Mouse (Mus musculus) liver, embryonic 16.5 days (tissue): Measurements from ENCODE around the gene Exoc3l. TPM values are rescaled to one million over a fixed set of nuclear protein-coding genes. Genes with fewer than 3 reads are reported as not detected.
A peak's percentile ranks its signal among the peaks of the same experiment; 100 is the strongest.

Experiments
- ATAC-seq: fragments of 200-750 bp; cut with Nextera tagmentation; 2 replicates; pipeline ENCODE4 v1.8.0; 2017; ENCODE audit warnings: low read depth, mild to moderate bottlenecking, moderate number of reproducible peaks, moderate library complexity
- H3K27ac ChIP-seq: fragments of 300-500 bp; sonication (generic); 2 replicates; pipeline ENCODE4 v1.5.1; 2014; ENCODE audit warnings: mild to moderate bottlenecking, low read length
- H3K27me3 ChIP-seq: fragments of 300-500 bp; sonication (generic); 2 replicates; pipeline ENCODE4 v1.6.1; 2014; ENCODE audit warnings: low read depth, low read length, mixed read lengths; ENCODE audit not compliant: control insufficient read depth, insufficient read depth
- H3K36me3 ChIP-seq: fragments of 300-500 bp; sonication (generic); 2 replicates; pipeline ENCODE4 v1.6.1; 2014; ENCODE audit warnings: mild to moderate bottlenecking; ENCODE audit not compliant: control insufficient read depth, insufficient read depth
- H3K4me1 ChIP-seq: fragments of 300-500 bp; sonication (generic); 2 replicates; pipeline ENCODE4 v1.6.1; 2014; ENCODE audit warnings: low read depth, low read length, mixed read lengths; ENCODE audit not compliant: control insufficient read depth
- H3K4me2 ChIP-seq: fragments of 300-500 bp; sonication (generic); 2 replicates; pipeline ENCODE4 v1.6.1; 2014; ENCODE audit warnings: low read depth, low read length, mixed read lengths
- H3K4me3 ChIP-seq: fragments of 300-500 bp; sonication (generic); 2 replicates; pipeline ENCODE4 v1.5.1; 2014; ENCODE audit warnings: low read depth, mild to moderate bottlenecking, low read length
- H3K9ac ChIP-seq: fragments of 300-500 bp; sonication (generic); 2 replicates; pipeline ENCODE4 v1.6.1; 2014; ENCODE audit warnings: low read depth, low read length
- H3K9me3 ChIP-seq: fragments of 300-500 bp; sonication (generic); replicated peaks from 2 replicates; pipeline ENCODE4 v1.6.1; 2016; ENCODE audit warnings: low read length; ENCODE audit not compliant: control insufficient read depth
- WGBS: fragments of 180-500 bp; shearing (Covaris S2); extraction: QIAGEN DNeasy Blood & Tissue Kit; methylation state at CpG from one replicate; pipeline ENCODE4 v1.1.7; 2014; ENCODE audit not compliant: insufficient replicate concordance; 5-methylcytosine and 5-hydroxymethylcytosine counted together
- polyA plus RNA-seq: library from polyadenylated mRNA; unstranded; fragments of >200 nt; fragmentation: Nextera tagmentation; extraction: Ambion mirVana; gene quantifications from 2 replicates; pipeline ENCODE4 v1.2.1, GENCODE M21; 2015

Exoc3l gene
- polyA plus RNA-seq, 1 experiment from 2014 or later = 6.5 TPM

- 86% methylated on average over 32 of the region's 32 CpGs for WGBS
- Histone ChIP-seq H3K4me2 (no peak overlapping the region), H3K9me3 (no peaks in the 10 kb centered on the region), H3K36me3 (peaks cover 6% of the 10 kb centered on the region; the same call in 1 of the 2 replicates), H3K4me1 (peaks cover 18% of the 10 kb centered on the region), H3K27ac (no peak overlapping the region), H3K4me3 (no peak overlapping the region), H3K27me3 (no peaks in the 10 kb centered on the region), H3K9ac (no peak overlapping the region)
- ATAC-seq = no peak
Observed at GRCm38 (mm10) chr8:105336373-105337130, 40.7 kb upstream of the Exoc3l start.

- Histone ChIP-seq H3K9ac (no peak overlapping the region), H3K4me2 (no peak overlapping the region), H3K9me3 (no peaks in the 10 kb centered on the region), H3K27ac (no peak overlapping the region), H3K4me3 (no peak overlapping the region), H3K27me3 (no peaks in the 10 kb centered on the region), H3K4me1 (peaks cover 4% of the 10 kb centered on the region), H3K36me3 (peaks cover 30% of the 10 kb centered on the region)
- 58% methylated on average over 2 of the region's 2 CpGs for WGBS
- no peak for ATAC-seq
Observed at GRCm38 (mm10) chr8:105332523-105332922, 36.6 kb upstream of the Exoc3l start.

GRCm38 (mm10) chr8:105331931-105332330 is 36.0 kb upstream of the Exoc3l start:
- no peaks in the 10 kb centered on the region for H3K9me3 ChIP-seq
- H3K4me3 ChIP-seq = no peak overlapping the region
- peaks cover 10% of the 10 kb centered on the region for H3K4me1 ChIP-seq
- no peak for ATAC-seq
- 85% methylated on average over 9 of the region's 9 CpGs for WGBS
- peaks cover 30% of the 10 kb centered on the region for H3K36me3 ChIP-seq
- no peaks in the 10 kb centered on the region for H3K27me3 ChIP-seq
- H3K9ac ChIP-seq = no peak overlapping the region
- H3K4me2 ChIP-seq = no peak overlapping the region
- H3K27ac ChIP-seq = no peak overlapping the region

GRCm38 (mm10) chr8:105331469-105331868 is 35.6 kb upstream of the Exoc3l start:
- 90% methylated on average over 22 of the region's 22 CpGs for WGBS
- Histone ChIP-seq H3K4me3 (no peak overlapping the region), H3K4me1 (peaks cover 10% of the 10 kb centered on the region), H3K36me3 (peaks cover 27% of the 10 kb centered on the region), H3K4me2 (no peak overlapping the region), H3K9ac (no peak overlapping the region), H3K9me3 (no peaks in the 10 kb centered on the region), H3K27ac (no peak overlapping the region), H3K27me3 (no peaks in the 10 kb centered on the region)
- ATAC-seq = no peak

GRCm38 (mm10) chr8:105330325-105330724 is 34.4 kb upstream of the Exoc3l start:
- Histone ChIP-seq H3K4me3 (no peak overlapping the region), H3K4me1 (peaks cover 13% of the 10 kb centered on the region), H3K4me2 (no peak overlapping the region), H3K9ac (no peak overlapping the region), H3K36me3 (peaks cover 24% of the 10 kb centered on the region), H3K27me3 (no peaks in the 10 kb centered on the region), H3K9me3 (no peaks in the 10 kb centered on the region), H3K27ac (no peak overlapping the region)
- 86% methylated on average over 12 of the region's 12 CpGs for WGBS
- ATAC-seq = no peak

- 16% methylated on average over 6 of the region's 6 CpGs for WGBS
- H3K4me1 ChIP-seq = peaks cover 33% of the 10 kb centered on the region
- H3K36me3 ChIP-seq = peaks cover 27% of the 10 kb centered on the region
Observed at GRCm38 (mm10) chr8:105326968-105327367, 31.1 kb upstream of the Exoc3l start.

GRCm38 (mm10) chr8:105326141-105326672 is 30.3 kb upstream of the Exoc3l start, which contains the start of the genes Lrrc29 and Tmem208:
Gene Lrrc29 (minus strand): TSS chr8:105326278.
Gene Tmem208 (plus strand): TSS chr8:105326354.
- H3K27ac ChIP-seq = peak within 1 kb of the TSS; percentile 91
- under 1% methylated on average over 36 of the region's 36 CpGs for WGBS
- peak; percentile 77 for ATAC-seq
- no peaks in the 10 kb centered on the region for H3K9me3 ChIP-seq
- H3K36me3 ChIP-seq = peaks cover 27% of the 10 kb centered on the region
- H3K27me3 ChIP-seq = no peaks in the 10 kb centered on the region
- H3K4me2 ChIP-seq = peak within 1 kb of the TSS; percentile 80
- H3K4me1 ChIP-seq = peaks cover 34% of the 10 kb centered on the region
- H3K4me3 ChIP-seq = peak within 1 kb of the TSS; percentile 91
- H3K9ac ChIP-seq = peak within 1 kb of the TSS; percentile 93

More at GRCm38 (mm10) chr8:105326968-105327367, 31.1 kb upstream of the Exoc3l start:
- H3K27me3 ChIP-seq = no peaks in the 10 kb centered on the region
- H3K4me2 ChIP-seq = peak overlapping the region; percentile 80
- no peak for ATAC-seq
- peak overlapping the region; percentile 93 for H3K9ac ChIP-seq
- no peaks in the 10 kb centered on the region for H3K9me3 ChIP-seq
- H3K27ac ChIP-seq = peak overlapping the region; percentile 89
- H3K4me3 ChIP-seq = peak overlapping the region; percentile 91

GRCm38 (mm10) chr8:105325641-105326093 is 29.8 kb upstream of the Exoc3l start:
- peak overlapping the region; percentile 80 for H3K4me2 ChIP-seq
- H3K36me3 ChIP-seq = peaks cover 27% of the 10 kb centered on the region
- WGBS = under 1% methylated on average over 12 of the region's 12 CpGs
- H3K9me3 ChIP-seq = no peaks in the 10 kb centered on the region
- H3K4me3 ChIP-seq = peak overlapping the region; percentile 91
- H3K27me3 ChIP-seq = no peaks in the 10 kb centered on the region
- peaks cover 35% of the 10 kb centered on the region for H3K4me1 ChIP-seq
- peak overlapping the region; percentile 93 for H3K9ac ChIP-seq
- H3K27ac ChIP-seq = peak overlapping the region; percentile 91
- ATAC-seq = peak; percentile 1; the same call in 1 of the 2 replicates

GRCm38 (mm10) chr8:105323183-105323582 is 27.3 kb upstream of the Exoc3l start:
- peak overlapping the region; percentile 80 for H3K4me2 ChIP-seq
- H3K4me3 ChIP-seq = peak overlapping the region; percentile 63
- peak overlapping the region; percentile 66 for H3K9ac ChIP-seq
- ATAC-seq = peak; percentile 84
- H3K9me3 ChIP-seq = no peaks in the 10 kb centered on the region
- H3K27me3 ChIP-seq = no peaks in the 10 kb centered on the region
- peaks cover 51% of the 10 kb centered on the region for H3K4me1 ChIP-seq
- WGBS = 25% methylated on average over 4 of the region's 4 CpGs
- H3K36me3 ChIP-seq = peaks cover 20% of the 10 kb centered on the region
- H3K27ac ChIP-seq = peak overlapping the region; percentile 98
